Mouse (Mus musculus): ENCODE measurements around the gene Rbm34.
A peak's percentile ranks its signal among the peaks of the same experiment; 100 is the strongest.
"Not testable (repeated sequence)": the region's sequence is repeated elsewhere in the genome, so short reads cannot be mapped to it uniquely, and the experiment has no call there.

Gene Rbm34

GRCm38 (mm10) chr8:126970579-126971313 lies at the start of gene Rbm34:
TSS of gene Rbm34 (minus strand) at chr8:126971071.
- peak; percentile 92 for DNase-seq (ENCODE audit: low spot score)

GRCm38 (mm10) chr8:127011668-127012067 lies 40.8 kb upstream of the Rbm34 start:
- no peak for DNase-seq (ENCODE audit: low spot score)

GRCm38 (mm10) chr8:126994506-126994905 lies 23.6 kb upstream of the Rbm34 start:
- no peak for DNase-seq (ENCODE audit: low spot score)

GRCm38 (mm10) chr8:126989363-126990153 lies 18.7 kb upstream of the Rbm34 start:
- no peak for DNase-seq (ENCODE audit: low spot score)

- DNase-seq (ENCODE audit: low spot score), result peak; percentile 57
These were observed 17.6 kb upstream of the Rbm34 start for GRCm38 (mm10) chr8:126988346-126989006.

GRCm38 (mm10) chr8:126986495-126986894 lies 15.6 kb upstream of the Rbm34 start:
- peak; percentile 86 for DNase-seq (ENCODE audit: low spot score)

GRCm38 (mm10) chr8:126980046-126980445 lies 9.2 kb upstream of the Rbm34 start:
- DNase-seq (ENCODE audit: low spot score), result no peak

- no peak for DNase-seq (ENCODE audit: low spot score)
These were observed 8.4 kb upstream of the Rbm34 start for GRCm38 (mm10) chr8:126979091-126979920.

- DNase-seq (ENCODE audit: low spot score), result not testable (repeated sequence)
These were observed 7.7 kb upstream of the Rbm34 start for GRCm38 (mm10) chr8:126978535-126978934.

GRCm38 (mm10) chr8:126978028-126978427 lies 7.2 kb upstream of the Rbm34 start:
- DNase-seq (ENCODE audit: low spot score), result no peak

- DNase-seq (ENCODE audit: low spot score), result no peak
These were observed 5.9 kb upstream of the Rbm34 start for GRCm38 (mm10) chr8:126976608-126977348.

- no peak for DNase-seq (ENCODE audit: low spot score)
These were observed 4.8 kb upstream of the Rbm34 start for GRCm38 (mm10) chr8:126975706-126976105.

GRCm38 (mm10) chr8:126974511-126974910 lies 3.6 kb upstream of the Rbm34 start:
- no peak for DNase-seq (ENCODE audit: low spot score)

- DNase-seq (ENCODE audit: low spot score), result no peak
These were observed 2.9 kb upstream of the Rbm34 start for GRCm38 (mm10) chr8:126973686-126974265.

- DNase-seq (ENCODE audit: low spot score), result no peak
These were observed 1.8 kb upstream of the Rbm34 start for GRCm38 (mm10) chr8:126972649-126973048.

- no peak for DNase-seq (ENCODE audit: low spot score)
These were observed 1.2 kb upstream of the Rbm34 start for GRCm38 (mm10) chr8:126972102-126972501.

GRCm38 (mm10) chr8:126971314-126971664 lies 418 bp upstream of the Rbm34 start:
- no peak for DNase-seq (ENCODE audit: low spot score)

- no peak for DNase-seq (ENCODE audit: low spot score)
These were observed 1.3 kb downstream of the Rbm34 start for GRCm38 (mm10) chr8:126969546-126969945.

- DNase-seq (ENCODE audit: low spot score), result no peak
These were observed 2.8 kb downstream of the Rbm34 start for GRCm38 (mm10) chr8:126968107-126968506.

GRCm38 (mm10) chr8:126965246-126965645 lies 5.6 kb downstream of the Rbm34 start:
- no peak for DNase-seq (ENCODE audit: low spot score)

GRCm38 (mm10) chr8:126962871-126963270 lies 8.0 kb downstream of the Rbm34 start:
- no peak for DNase-seq (ENCODE audit: low spot score)

All from testis, postnatal 10 days (tissue).